Mouse (Mus musculus) liver, embryonic 14.5 days (tissue): ENCODE results near the gene Smim4.

Experiments used
- CTCF ChIP-seq: IDR thresholded peaks from 2 replicates; pipeline ENCODE4 v1.5.1; 2016; ENCODE audit warnings: antibody characterized with exemption, low read depth, control low read depth
- EP300 ChIP-seq: IDR thresholded peaks from 2 replicates; pipeline ENCODE4 v1.6.1; 2016; ENCODE audit warnings: antibody characterized with exemption, low read depth

DNA sequence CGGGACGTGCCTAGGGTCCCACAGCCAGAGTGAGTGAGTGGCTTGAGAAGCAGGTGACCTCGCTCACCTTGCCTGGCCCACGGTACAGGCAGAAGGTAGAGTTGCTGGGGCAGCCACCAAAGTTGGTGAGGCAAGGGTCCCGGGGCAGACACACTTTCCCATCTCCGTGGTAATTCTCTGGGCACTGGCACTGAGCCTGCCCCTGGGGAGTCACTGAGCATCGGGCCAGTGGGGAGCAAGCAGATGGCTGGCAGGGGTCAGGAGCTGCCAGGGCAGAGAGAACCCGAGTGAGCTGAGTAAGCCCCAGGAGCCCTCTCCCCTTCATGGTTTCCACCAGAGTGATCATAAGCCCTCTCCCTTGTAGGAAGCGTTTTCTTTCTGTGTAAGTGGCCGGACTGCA, 32.9 kb upstream of the Smim4 start:
- TF ChIP-seq CTCF (no peak), EP300 (no peak)
